Mouse (Mus musculus) liver, postnatal 0 days (tissue): ENCODE measurements around the gene Esp6.

Source experiments
- CTCF ChIP-seq: sonication (generic); IDR thresholded peaks from 2 replicates; pipeline ENCODE4 v1.5.1; 2016; ENCODE audit warnings: antibody characterized with exemption, low read depth
- EP300 ChIP-seq: IDR thresholded peaks from 2 replicates; pipeline ENCODE4 v1.6.1; 2016; ENCODE audit warnings: antibody characterized with exemption, low read depth, mild to moderate bottlenecking

DNA sequence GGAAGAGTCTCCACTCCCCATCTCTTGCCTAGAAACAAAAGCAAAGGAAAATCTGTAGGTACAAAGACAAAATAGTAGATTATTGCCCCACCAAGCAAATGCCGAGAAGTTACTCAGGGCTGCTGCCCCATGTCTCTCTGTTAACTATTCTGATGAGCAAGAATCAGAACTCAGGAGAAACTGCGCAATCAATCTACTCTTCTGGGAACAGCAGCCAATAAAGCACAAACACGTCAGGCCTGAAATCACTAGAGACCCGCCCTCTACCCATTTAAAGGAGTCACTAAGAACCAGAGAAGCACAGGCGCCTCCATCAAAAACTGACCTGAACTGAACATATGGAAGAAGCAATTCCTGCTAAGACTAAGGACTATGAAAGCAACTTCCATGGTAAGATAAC, at the start of gene Esp6:
- TF ChIP-seq CTCF: no peak
- TF ChIP-seq EP300: no peak
